Mouse (Mus musculus): Measurements from ENCODE around the gene Dok1. TPM values are rescaled to one million over a fixed set of nuclear protein-coding genes. Genes with fewer than 3 reads are reported as not detected.

Gene Dok1
- polyA plus RNA-seq (2014; fragmentation: Illumina TruSeq; extraction: RNeasy Lipid Tissue Mini Kit (QIAGEN cat#74804)): not detected

GRCm38 (mm10) chr6:83033249-83034185, at the start of gene Dok1, which contains the start of gene Loxl3:
Gene Dok1 (minus strand): TSS chr6:83033471.
Gene Loxl3 (plus strand): TSS chr6:83034173.

GRCm38 (mm10) chr6:83077630-83078323, 44.5 kb upstream of the Dok1 start, which contains the start of gene Pcgf1:
Gene Pcgf1 (plus strand): TSS chr6:83077869.

GRCm38 (mm10) chr6:83070247-83070310, 36.8 kb upstream of the Dok1 start, which contains the start of gene Tlx2:
Gene Tlx2 (minus strand): TSS chr6:83070293.

GRCm38 (mm10) chr6:83057790-83058189, 24.5 kb upstream of the Dok1 start, which contains the start of gene Dqx1:
Gene Dqx1 (plus strand): TSS chr6:83057844.

GRCm38 (mm10) chr6:83054871-83055431, 21.7 kb upstream of the Dok1 start, which contains the start of gene Htra2:
Gene Htra2 (minus strand): TSS chr6:83055273.

GRCm38 (mm10) chr6:83054074-83054851, 21.0 kb upstream of the Dok1 start, which contains the start of gene Aup1:
Gene Aup1 (plus strand): TSS chr6:83054521.

Other genes starting within 250 kb of the Dok1 start
- not detected for gene Sema4f, start 93.7 kb downstream of the Dok1 start, polyA plus RNA-seq (2014; fragmentation: Illumina TruSeq; extraction: RNeasy Lipid Tissue Mini Kit (QIAGEN cat#74804))
- gene M1ap, start 86.6 kb downstream of the Dok1 start, polyA plus RNA-seq (2014; fragmentation: Illumina TruSeq; extraction: RNeasy Lipid Tissue Mini Kit (QIAGEN cat#74804)): not detected
- 3.5 TPM for gene Loxl3, start 702 bp upstream of the Dok1 start, polyA plus RNA-seq (2014; fragmentation: Illumina TruSeq; extraction: RNeasy Lipid Tissue Mini Kit (QIAGEN cat#74804))
- gene Aup1, start 21.1 kb upstream of the Dok1 start, polyA plus RNA-seq (2014; fragmentation: Illumina TruSeq; extraction: RNeasy Lipid Tissue Mini Kit (QIAGEN cat#74804)): 4.6 TPM
- gene Htra2, start 21.8 kb upstream of the Dok1 start, polyA plus RNA-seq (2014; fragmentation: Illumina TruSeq; extraction: RNeasy Lipid Tissue Mini Kit (QIAGEN cat#74804)): 2.6 TPM
- not detected for gene Dqx1, start 24.4 kb upstream of the Dok1 start, polyA plus RNA-seq (2014; fragmentation: Illumina TruSeq; extraction: RNeasy Lipid Tissue Mini Kit (QIAGEN cat#74804))
- gene Tlx2, start 36.8 kb upstream of the Dok1 start, polyA plus RNA-seq (2014; fragmentation: Illumina TruSeq; extraction: RNeasy Lipid Tissue Mini Kit (QIAGEN cat#74804)): not detected
- 4.1 TPM for gene Pcgf1, start 44.4 kb upstream of the Dok1 start, polyA plus RNA-seq (2014; fragmentation: Illumina TruSeq; extraction: RNeasy Lipid Tissue Mini Kit (QIAGEN cat#74804))
- not detected for gene Lbx2, start 52.9 kb upstream of the Dok1 start, polyA plus RNA-seq (2014; fragmentation: Illumina TruSeq; extraction: RNeasy Lipid Tissue Mini Kit (QIAGEN cat#74804))
- not detected for gene Ccdc142, start 68.1 kb upstream of the Dok1 start, polyA plus RNA-seq (2014; fragmentation: Illumina TruSeq; extraction: RNeasy Lipid Tissue Mini Kit (QIAGEN cat#74804))
- 1.2 TPM for gene Gm42688, start 68.1 kb upstream of the Dok1 start, polyA plus RNA-seq (2014; fragmentation: Illumina TruSeq; extraction: RNeasy Lipid Tissue Mini Kit (QIAGEN cat#74804))
- 26.1 TPM for gene Mrpl53, start 75.6 kb upstream of the Dok1 start, polyA plus RNA-seq (2014; fragmentation: Illumina TruSeq; extraction: RNeasy Lipid Tissue Mini Kit (QIAGEN cat#74804))
- 3.6 TPM for gene Mogs, start 82.0 kb upstream of the Dok1 start, polyA plus RNA-seq (2014; fragmentation: Illumina TruSeq; extraction: RNeasy Lipid Tissue Mini Kit (QIAGEN cat#74804))
- gene Wbp1, start 88.1 kb upstream of the Dok1 start, polyA plus RNA-seq (2014; fragmentation: Illumina TruSeq; extraction: RNeasy Lipid Tissue Mini Kit (QIAGEN cat#74804)): 1.7 TPM
- not detected for gene Ino80b, start 92.0 kb upstream of the Dok1 start, polyA plus RNA-seq (2014; fragmentation: Illumina TruSeq; extraction: RNeasy Lipid Tissue Mini Kit (QIAGEN cat#74804))
- gene Rtkn, start 102.0 kb upstream of the Dok1 start, polyA plus RNA-seq (2014; fragmentation: Illumina TruSeq; extraction: RNeasy Lipid Tissue Mini Kit (QIAGEN cat#74804)): not detected
- gene Wdr54, start 122.9 kb upstream of the Dok1 start, polyA plus RNA-seq (2014; fragmentation: Illumina TruSeq; extraction: RNeasy Lipid Tissue Mini Kit (QIAGEN cat#74804)): 0.40 TPM
- gene 1700003E16Rik, start 122.9 kb upstream of the Dok1 start, polyA plus RNA-seq (2014; fragmentation: Illumina TruSeq; extraction: RNeasy Lipid Tissue Mini Kit (QIAGEN cat#74804)): not detected
- 10.8 TPM for gene Dctn1, start 132.4 kb upstream of the Dok1 start, polyA plus RNA-seq (2014; fragmentation: Illumina TruSeq; extraction: RNeasy Lipid Tissue Mini Kit (QIAGEN cat#74804))
- gene Slc4a5, start 186.4 kb upstream of the Dok1 start, polyA plus RNA-seq (2014; fragmentation: Illumina TruSeq; extraction: RNeasy Lipid Tissue Mini Kit (QIAGEN cat#74804)): 0.34 TPM